Mouse (Mus musculus): ENCODE measurements at regions not wholly inside any gene's neighbourhood (a gene's known extent, or its start where the extent isn't known, plus 50 kb on each side); places are given as distances from the start of the nearest gene placed in this dataset.

DNA sequence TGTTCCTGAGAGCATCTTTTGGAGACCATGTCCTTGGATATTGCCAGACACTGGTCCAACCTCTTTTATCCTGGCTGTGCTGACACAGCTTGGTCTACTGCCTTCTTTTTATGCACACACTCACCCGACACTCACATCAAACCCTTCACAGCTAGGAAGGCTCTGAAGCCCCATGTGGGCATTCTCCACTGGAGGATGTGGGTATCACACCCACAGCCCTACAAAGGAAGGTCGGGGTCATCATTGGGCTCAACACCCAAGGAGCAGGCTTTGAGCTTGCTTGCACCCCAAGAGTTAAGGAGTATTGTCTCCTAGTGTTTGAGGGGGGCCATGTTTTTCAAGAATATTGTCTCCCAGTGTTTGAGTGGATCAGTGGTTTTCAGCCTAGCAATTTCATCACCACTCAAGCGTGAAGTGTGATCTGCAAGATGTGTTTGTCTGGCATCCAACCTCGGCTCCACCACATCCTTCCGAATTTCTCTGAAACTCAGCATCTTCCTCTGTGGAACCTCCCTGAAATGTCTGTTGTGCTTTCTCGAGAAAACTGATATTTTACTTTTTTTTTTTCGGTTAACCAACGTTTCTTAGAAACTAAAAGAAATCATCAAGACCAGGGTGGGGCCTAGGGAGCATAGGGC lies 297.2 kb upstream of the Zmiz1 start:
- Histone ChIP-seq H3K4me1 (ENCODE audit: control insufficient read depth, insufficient read depth, low read length) (no peaks in the 10 kb centered on the region), H3K9me3 (replicated peaks; ENCODE audit: control insufficient read depth, insufficient read depth, low read length, poor library complexity, severe bottlenecking) (0 out of 2 replicates have a peak, but pooled peaks cover 2% of the 10 kb centered on the region), H3K27ac (ENCODE audit: insufficient read depth, low read length) (no peak overlapping the region), H3K27me3 (ENCODE audit: control insufficient read depth, insufficient read depth, low read length, poor library complexity, severe bottlenecking) (no peaks in the 10 kb centered on the region), H3K4me3 (ENCODE audit: low read depth, low read length) (no peak overlapping the region), H3K36me3 (ENCODE audit: control insufficient read depth, insufficient read depth, low read length, poor library complexity, severe bottlenecking) (no peaks in the 10 kb centered on the region), H3K9ac (ENCODE audit: low read depth, poor library complexity, severe bottlenecking) (no peak overlapping the region)
- no peak for TF ChIP-seq EP300 (IDR thresholded peaks at IDR 0.05; ENCODE audit: insufficient read depth, low read depth, low read length)
- TF ChIP-seq CTCF (IDR thresholded peaks at IDR 0.05; ENCODE audit: low read depth, low read length) = no peak
- TF ChIP-seq POLR2A (IDR thresholded peaks at IDR 0.05; ENCODE audit: insufficient read depth, low read length) = no peak

DNA sequence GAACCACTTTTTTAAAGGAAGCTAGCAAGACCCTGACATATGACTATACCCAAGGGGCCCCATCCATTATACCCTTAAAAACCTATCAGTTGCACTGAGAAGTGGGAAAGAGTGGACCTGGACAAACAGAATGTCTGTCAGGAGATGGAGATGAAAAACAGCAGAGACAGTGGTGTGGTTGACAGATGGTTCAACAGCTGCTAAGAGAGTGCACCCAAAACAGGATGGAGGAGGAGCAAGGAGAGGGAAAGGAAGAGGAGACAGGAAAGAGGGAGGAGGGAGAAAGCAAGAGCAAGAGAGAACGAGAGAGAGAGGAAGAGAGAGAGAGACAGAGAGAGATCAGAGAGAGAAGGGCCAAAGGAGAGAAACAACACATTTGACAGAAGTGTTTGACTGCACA lies 292.8 kb upstream of the Zmiz1 start:
- TF ChIP-seq EP300 (IDR thresholded peaks at IDR 0.05; ENCODE audit: insufficient read depth, low read depth, low read length) (no peak), POLR2A (IDR thresholded peaks at IDR 0.05; ENCODE audit: insufficient read depth, low read length) (no peak), CTCF (IDR thresholded peaks at IDR 0.05; ENCODE audit: low read depth, low read length) (no peak)
- no peaks in the 10 kb centered on the region for H3K36me3 ChIP-seq (ENCODE audit: control insufficient read depth, insufficient read depth, low read length, poor library complexity, severe bottlenecking)
- no peaks in the 10 kb centered on the region for H3K27me3 ChIP-seq (ENCODE audit: control insufficient read depth, insufficient read depth, low read length, poor library complexity, severe bottlenecking)
- H3K9me3 ChIP-seq (replicated peaks; ENCODE audit: control insufficient read depth, insufficient read depth, low read length, poor library complexity, severe bottlenecking) = no peaks in the 10 kb centered on the region
- H3K4me1 ChIP-seq (ENCODE audit: control insufficient read depth, insufficient read depth, low read length) = no peaks in the 10 kb centered on the region
- H3K4me3 ChIP-seq (ENCODE audit: low read depth, low read length) = no peak overlapping the region
- no peak overlapping the region for H3K27ac ChIP-seq (ENCODE audit: insufficient read depth, low read length)
- H3K9ac ChIP-seq (ENCODE audit: low read depth, poor library complexity, severe bottlenecking) = no peak overlapping the region

DNA sequence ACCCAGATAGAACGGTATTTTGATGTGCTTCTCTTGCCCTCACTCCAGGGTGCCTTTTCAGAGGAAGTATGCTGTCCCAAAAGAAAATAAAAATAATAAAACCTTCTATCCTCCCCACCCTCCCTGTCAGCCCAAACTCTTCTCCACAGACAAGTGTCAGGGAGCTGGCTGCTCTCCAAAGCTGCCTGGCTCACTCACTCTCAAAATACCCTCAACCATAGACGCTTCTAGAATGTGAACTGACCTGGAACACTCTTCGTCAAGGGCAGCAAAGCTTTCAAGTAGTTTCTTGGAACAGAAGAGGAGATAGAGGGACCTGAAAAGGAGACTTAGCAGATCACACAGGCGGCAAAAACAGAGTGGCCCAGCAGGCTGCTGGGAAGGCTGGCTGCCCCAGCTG lies 291.4 kb upstream of the Zmiz1 start:
- H3K9me3 ChIP-seq (replicated peaks; ENCODE audit: control insufficient read depth, insufficient read depth, low read length, poor library complexity, severe bottlenecking) = no peaks in the 10 kb centered on the region
- H3K4me3 ChIP-seq (ENCODE audit: low read depth, low read length) = no peak overlapping the region
- no peak for TF ChIP-seq EP300 (IDR thresholded peaks at IDR 0.05; ENCODE audit: insufficient read depth, low read depth, low read length)
- no peak for TF ChIP-seq POLR2A (IDR thresholded peaks at IDR 0.05; ENCODE audit: insufficient read depth, low read length)
- TF ChIP-seq CTCF (IDR thresholded peaks at IDR 0.05; ENCODE audit: low read depth, low read length) = no peak
- no peak overlapping the region for H3K27ac ChIP-seq (ENCODE audit: insufficient read depth, low read length)
- H3K27me3 ChIP-seq (ENCODE audit: control insufficient read depth, insufficient read depth, low read length, poor library complexity, severe bottlenecking) = no peaks in the 10 kb centered on the region
- H3K36me3 ChIP-seq (ENCODE audit: control insufficient read depth, insufficient read depth, low read length, poor library complexity, severe bottlenecking) = no peaks in the 10 kb centered on the region
- no peak overlapping the region for H3K9ac ChIP-seq (ENCODE audit: low read depth, poor library complexity, severe bottlenecking)
- no peaks in the 10 kb centered on the region for H3K4me1 ChIP-seq (ENCODE audit: control insufficient read depth, insufficient read depth, low read length)

DNA sequence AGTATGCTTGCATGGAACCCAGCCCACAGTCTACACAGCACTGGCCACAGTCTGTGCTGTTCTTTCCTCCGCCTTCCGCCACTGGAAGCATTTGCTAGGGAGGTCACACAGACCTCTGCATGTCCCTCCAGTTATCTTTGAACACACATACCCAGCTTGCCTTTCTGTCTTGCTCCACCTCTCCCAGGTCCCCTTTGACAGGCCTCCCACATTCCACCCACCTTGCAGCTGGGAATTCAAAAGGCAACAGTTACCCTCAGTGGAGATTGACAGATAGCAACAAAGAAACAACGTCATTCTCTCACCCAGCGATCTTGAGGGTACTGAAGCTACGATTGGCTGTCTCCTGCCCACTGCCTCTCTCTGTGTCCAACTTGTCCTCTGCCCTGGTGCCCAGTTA lies 290.7 kb upstream of the Zmiz1 start:
- H3K36me3 ChIP-seq (ENCODE audit: control insufficient read depth, insufficient read depth, low read length, poor library complexity, severe bottlenecking) = no peaks in the 10 kb centered on the region
- no peaks in the 10 kb centered on the region for H3K4me1 ChIP-seq (ENCODE audit: control insufficient read depth, insufficient read depth, low read length)
- no peaks in the 10 kb centered on the region for H3K9me3 ChIP-seq (replicated peaks; ENCODE audit: control insufficient read depth, insufficient read depth, low read length, poor library complexity, severe bottlenecking)
- H3K27me3 ChIP-seq (ENCODE audit: control insufficient read depth, insufficient read depth, low read length, poor library complexity, severe bottlenecking) = no peaks in the 10 kb centered on the region
- TF ChIP-seq CTCF (IDR thresholded peaks at IDR 0.05; ENCODE audit: low read depth, low read length) (no peak), POLR2A (IDR thresholded peaks at IDR 0.05; ENCODE audit: insufficient read depth, low read length) (no peak), EP300 (IDR thresholded peaks at IDR 0.05; ENCODE audit: insufficient read depth, low read depth, low read length) (no peak)
- H3K9ac ChIP-seq (ENCODE audit: low read depth, poor library complexity, severe bottlenecking) = no peak overlapping the region
- H3K27ac ChIP-seq (ENCODE audit: insufficient read depth, low read length) = no peak overlapping the region
- no peak overlapping the region for H3K4me3 ChIP-seq (ENCODE audit: low read depth, low read length)

DNA sequence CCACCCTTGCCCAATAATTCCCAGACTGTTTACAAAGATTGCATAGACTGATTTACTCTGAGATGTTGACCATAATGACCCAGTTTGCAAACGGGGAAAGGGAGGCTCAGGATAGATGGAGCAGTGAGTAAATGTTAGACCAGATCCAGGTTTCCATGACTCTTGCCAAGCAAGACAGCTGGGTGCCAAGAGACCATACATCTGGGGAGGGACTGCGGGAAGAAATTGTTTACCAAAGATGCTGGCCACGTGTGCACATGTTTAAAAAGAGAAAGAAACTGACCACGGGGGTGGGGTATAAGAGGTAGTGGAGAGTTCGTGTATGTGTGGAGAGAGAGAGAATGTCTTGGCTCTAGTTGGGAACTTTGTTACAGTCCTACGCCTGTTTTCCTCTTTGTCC lies 285.7 kb upstream of the Zmiz1 start:
- Histone ChIP-seq H3K27ac (ENCODE audit: insufficient read depth, low read length) (no peak overlapping the region), H3K4me3 (ENCODE audit: low read depth, low read length) (no peak overlapping the region), H3K27me3 (ENCODE audit: control insufficient read depth, insufficient read depth, low read length, poor library complexity, severe bottlenecking) (no peaks in the 10 kb centered on the region), H3K9ac (ENCODE audit: low read depth, poor library complexity, severe bottlenecking) (no peak overlapping the region), H3K36me3 (ENCODE audit: control insufficient read depth, insufficient read depth, low read length, poor library complexity, severe bottlenecking) (no peaks in the 10 kb centered on the region), H3K9me3 (replicated peaks; ENCODE audit: control insufficient read depth, insufficient read depth, low read length, poor library complexity, severe bottlenecking) (no peaks in the 10 kb centered on the region), H3K4me1 (ENCODE audit: control insufficient read depth, insufficient read depth, low read length) (no peaks in the 10 kb centered on the region)
- TF ChIP-seq POLR2A (IDR thresholded peaks at IDR 0.05; ENCODE audit: insufficient read depth, low read length) (no peak), EP300 (IDR thresholded peaks at IDR 0.05; ENCODE audit: insufficient read depth, low read depth, low read length) (no peak), CTCF (IDR thresholded peaks at IDR 0.05; ENCODE audit: low read depth, low read length) (no peak)

DNA sequence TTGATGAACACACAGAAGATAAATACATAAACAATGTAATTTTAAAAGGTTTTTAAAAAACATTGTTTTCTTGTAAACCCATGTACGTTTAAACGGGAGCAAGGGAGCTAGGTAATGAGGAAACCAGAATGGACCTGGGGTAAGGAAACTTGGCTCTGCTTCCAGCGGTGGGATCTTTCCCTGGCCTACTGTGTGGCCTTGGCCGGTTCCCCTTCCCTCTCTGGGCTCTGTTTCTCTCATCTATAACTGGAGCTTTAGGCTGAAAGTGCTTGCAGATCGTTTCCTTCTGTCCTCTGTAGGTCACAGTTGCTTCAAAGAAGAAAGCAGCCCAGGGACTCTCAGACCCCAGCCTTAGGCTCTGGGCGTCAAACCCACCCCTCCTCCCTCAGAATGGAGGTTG lies 285.1 kb upstream of the Zmiz1 start:
- no peaks in the 10 kb centered on the region for H3K4me1 ChIP-seq (ENCODE audit: control insufficient read depth, insufficient read depth, low read length)
- H3K9ac ChIP-seq (ENCODE audit: low read depth, poor library complexity, severe bottlenecking) = no peak overlapping the region
- TF ChIP-seq POLR2A (IDR thresholded peaks at IDR 0.05; ENCODE audit: insufficient read depth, low read length) = no peak
- TF ChIP-seq EP300 (IDR thresholded peaks at IDR 0.05; ENCODE audit: insufficient read depth, low read depth, low read length) = no peak
- TF ChIP-seq CTCF (IDR thresholded peaks at IDR 0.05; ENCODE audit: low read depth, low read length) = no peak
- H3K9me3 ChIP-seq (replicated peaks; ENCODE audit: control insufficient read depth, insufficient read depth, low read length, poor library complexity, severe bottlenecking) = no peaks in the 10 kb centered on the region
- no peaks in the 10 kb centered on the region for H3K27me3 ChIP-seq (ENCODE audit: control insufficient read depth, insufficient read depth, low read length, poor library complexity, severe bottlenecking)
- H3K27ac ChIP-seq (ENCODE audit: insufficient read depth, low read length) = no peak overlapping the region
- no peaks in the 10 kb centered on the region for H3K36me3 ChIP-seq (ENCODE audit: control insufficient read depth, insufficient read depth, low read length, poor library complexity, severe bottlenecking)
- no peak overlapping the region for H3K4me3 ChIP-seq (ENCODE audit: low read depth, low read length)
